Mouse (Mus musculus) cerebellum, adult 2 months (tissue): ENCODE measurements around the gene Gng12. TPM values are rescaled to one million over a fixed set of nuclear protein-coding genes. Genes with fewer than 3 reads are reported as not detected.
"Not testable (repeated sequence)": the region's sequence is repeated elsewhere in the genome, so short reads cannot be mapped to it uniquely, and the experiment has no call there.

ENCODE experiments used
- DNase-seq, 2 experiments: peaks; one replicate each; pipeline ENCODE4 v3.0.0; 2021
- H3K27ac ChIP-seq: fragments of 200-500 bp; 2 replicates; pipeline ENCODE4 v1.5.1; 2012; ENCODE audit warnings: low read length, control low read depth, inconsistent platforms; ENCODE audit not compliant: insufficient read depth
- H3K27me3 ChIP-seq: fragments of 200-500 bp; 2 replicates; pipeline ENCODE4 v1.6.1; 2012; ENCODE audit warnings: inconsistent platforms, mild to moderate bottlenecking, low read length, moderate library complexity; ENCODE audit not compliant: control insufficient read depth, insufficient read depth
- H3K4me1 ChIP-seq: fragments of 200-500 bp; 2 replicates; pipeline ENCODE4 v1.6.1; 2011; ENCODE audit warnings: low read length; ENCODE audit not compliant: control insufficient read depth, insufficient read depth
- H3K4me3 ChIP-seq: fragments of 200-500 bp; replicated peaks from 2 replicates; pipeline ENCODE3; 2011; ENCODE audit warnings: mild to moderate bottlenecking, low read depth, low read length, control low read depth; ENCODE audit not compliant: insufficient read depth
- CTCF ChIP-seq: fragments of 200-500 bp; IDR thresholded peaks from 2 replicates; pipeline ENCODE4 v1.5.1; 2011; ENCODE audit warnings: low read depth, mild to moderate bottlenecking, control low read depth, low read length, moderate library complexity, borderline replicate concordance; ENCODE audit not compliant: insufficient read depth
- POLR2A ChIP-seq: fragments of 200-500 bp; IDR thresholded peaks from 2 replicates; pipeline ENCODE4 v1.6.1; 2011; ENCODE audit warnings: low read length, control low read depth, borderline replicate concordance; ENCODE audit not compliant: insufficient read depth
- WGBS: fragments of 180-500 bp; shearing (Covaris S2); methylation state at CpG from one replicate; pipeline ENCODE4 v1.1.7; 2018; 5-methylcytosine and 5-hydroxymethylcytosine counted together
- polyA plus RNA-seq: library from polyadenylated mRNA; depleted of rRNA; stranded (reverse); fragments of >200 nt; gene quantifications from 2 replicates; pipeline ENCODE4 v1.2.3, GENCODE M21; 2012

Gene Gng12
- polyA plus RNA-seq, 1 experiment, result 38.1 TPM

- Histone ChIP-seq H3K27me3 (no peaks in the 10 kb centered on the region), H3K4me3 (no peak overlapping the region), H3K4me1 (no peaks in the 10 kb centered on the region; the same call in 1 of the 2 replicates), H3K27ac (no peak overlapping the region)
- 72% methylated on average over 4 of the region's 4 CpGs for WGBS
- TF ChIP-seq CTCF (no peak), POLR2A (no peak)
- DNase-seq, result no peak
Observed at GRCm38 (mm10) chr6:67018365-67018764, 122.2 kb downstream of the Gng12 start.

- H3K27me3 ChIP-seq, H3K4me1 ChIP-seq, H3K27ac ChIP-seq, DNase-seq, H3K4me3 ChIP-seq: not testable (repeated sequence)
- WGBS, result 65% methylated on average over 7 of the region's 7 CpGs
Observed at GRCm38 (mm10) chr6:67019001-67019400, 122.8 kb downstream of the Gng12 start.

- no peaks in the 10 kb centered on the region for H3K4me1 ChIP-seq
- WGBS, result 95% methylated on average over 5 of the region's 5 CpGs
- no peak for DNase-seq
- H3K27me3 ChIP-seq, result no peaks in the 10 kb centered on the region
- H3K4me3 ChIP-seq, result no peak overlapping the region
- H3K27ac ChIP-seq, result no peak overlapping the region
- TF ChIP-seq CTCF (no peak), POLR2A (no peak)
Observed at GRCm38 (mm10) chr6:67021308-67021707, 125.1 kb downstream of the Gng12 start.

DNA sequence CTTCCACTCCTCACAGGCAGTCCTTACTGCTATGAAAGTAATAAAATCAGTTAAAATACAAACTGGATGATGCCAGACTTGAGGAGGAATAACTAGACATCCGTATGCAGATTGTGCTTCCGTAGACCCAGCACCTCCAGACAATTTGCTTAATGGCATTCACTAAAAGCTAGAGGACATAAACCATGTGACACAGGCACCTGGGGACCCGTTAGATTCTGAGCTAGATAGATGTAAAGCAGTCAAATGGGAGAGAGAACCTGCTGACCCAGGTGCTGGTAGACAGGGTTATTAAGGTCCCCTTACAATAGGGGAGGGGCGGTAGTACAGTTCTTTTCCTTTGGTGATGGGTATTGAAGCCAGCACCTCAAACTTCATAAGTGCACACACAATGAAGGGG is 127.5 kb downstream of the Gng12 start:
- 85% methylated on average over 4 of the region's 4 CpGs for WGBS
- Histone ChIP-seq H3K4me1 (no peaks in the 10 kb centered on the region), H3K27ac (no peak overlapping the region), H3K4me3 (no peak overlapping the region), H3K27me3 (no peaks in the 10 kb centered on the region)
- no peak for DNase-seq
- TF ChIP-seq POLR2A (no peak), CTCF (no peak)

GRCm38 (mm10) chr6:67026661-67027060 is 130.5 kb downstream of the Gng12 start:
- Histone ChIP-seq H3K4me1 (no peaks in the 10 kb centered on the region), H3K4me3 (no peak overlapping the region), H3K27me3 (no peaks in the 10 kb centered on the region), H3K27ac (no peak overlapping the region)
- no peak for DNase-seq
- WGBS, result 67% methylated on average over 3 of the region's 3 CpGs
- TF ChIP-seq CTCF (no peak), POLR2A (no peak)

DNA sequence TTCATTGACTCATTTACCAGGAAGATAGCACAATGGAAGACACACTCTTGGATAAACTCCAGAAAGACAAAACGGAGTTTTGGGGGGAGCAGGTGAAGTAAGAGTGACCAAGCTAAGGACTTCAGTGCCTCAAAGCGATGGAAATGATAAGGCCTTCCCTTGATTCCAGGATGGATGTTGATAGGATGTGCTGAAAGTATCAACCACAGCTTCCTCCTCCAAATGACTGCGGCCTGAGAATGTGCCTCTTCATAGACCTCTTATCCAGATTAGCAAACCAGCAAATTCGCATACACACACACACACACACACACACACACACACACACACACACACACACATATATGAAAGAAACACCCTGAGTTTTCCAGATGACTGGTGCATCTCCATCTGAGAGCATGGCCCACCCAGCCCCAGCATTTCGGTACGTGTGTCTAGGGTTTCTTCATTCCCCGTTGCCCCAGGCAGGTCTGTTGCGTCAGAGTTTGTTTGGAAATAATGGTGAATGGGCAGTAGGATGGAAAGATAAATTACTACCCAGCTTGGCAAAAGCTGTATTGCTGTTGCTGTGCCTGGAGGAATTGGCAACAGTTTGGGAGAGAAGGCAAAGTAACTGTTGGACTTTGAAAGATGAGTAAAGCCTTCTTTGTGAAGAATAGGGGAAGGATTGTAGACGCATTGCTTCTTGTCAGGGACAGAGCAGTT is 131.4 kb downstream of the Gng12 start:
- no peak for DNase-seq
- Histone ChIP-seq H3K4me3 (no peak overlapping the region), H3K27ac (no peak overlapping the region), H3K4me1 (no peaks in the 10 kb centered on the region), H3K27me3 (no peaks in the 10 kb centered on the region)
- 80% methylated on average over 9 of the region's 9 CpGs for WGBS
- TF ChIP-seq CTCF (no peak), POLR2A (no peak)

- Histone ChIP-seq H3K4me3 (no peak overlapping the region), H3K27me3 (no peaks in the 10 kb centered on the region), H3K4me1 (no peaks in the 10 kb centered on the region), H3K27ac (no peak overlapping the region)
- TF ChIP-seq CTCF, result no peak
- no peak for TF ChIP-seq POLR2A
- no peak for DNase-seq
- 72% methylated on average over 5 of the region's 5 CpGs for WGBS
Observed at GRCm38 (mm10) chr6:67029312-67029950, 133.2 kb downstream of the Gng12 start.

GRCm38 (mm10) chr6:67029987-67030386 is 133.8 kb downstream of the Gng12 start:
- 51% methylated on average over 3 of the region's 3 CpGs for WGBS
- H3K27me3 ChIP-seq, result no peaks in the 10 kb centered on the region
- no peaks in the 10 kb centered on the region for H3K4me1 ChIP-seq
- no peak overlapping the region for H3K4me3 ChIP-seq
- no peak for DNase-seq
- H3K27ac ChIP-seq, result no peak overlapping the region
- TF ChIP-seq POLR2A (no peak), CTCF (no peak)
